Mouse (Mus musculus): Measurements from ENCODE around the gene Arhgef19. TPM values are rescaled to one million over a fixed set of nuclear protein-coding genes. Genes with fewer than 3 reads are reported as not detected.

Gene Arhgef19
- total and polyA plus RNA-seq, 3 experiments, result 0.78 TPM; not detected in 2

- H3K27ac ChIP-seq (ENCODE audit: control insufficient read depth, low read depth, low read length), result no peak overlapping the region
- H3K79me2 ChIP-seq (ENCODE audit: control insufficient read depth, insufficient read depth, low read length, poor library complexity), result no peaks in the 10 kb centered on the region
- DNase-seq (ENCODE audit: low read depth, low spot score), result no peak
Observed at GRCm38 (mm10) chr4:141280471-141280870, 41.2 kb downstream of the Arhgef19 start.

GRCm38 (mm10) chr4:141281153-141281552 is 41.9 kb downstream of the Arhgef19 start:
- Histone ChIP-seq H3K4me1 (ENCODE audit: control insufficient read depth in 1 of 2, insufficient read depth in 2 of 2, low read length in 2 of 2) (0 out of 4 replicates have a peak, but pooled peaks cover 0 to 2% of the 10 kb centered on the region in 2 experiments), H3K79me2 (ENCODE audit: control insufficient read depth, insufficient read depth, low read length, poor library complexity) (no peaks in the 10 kb centered on the region), H3K27me3 (ENCODE audit: control insufficient read depth in 1 of 2, insufficient read depth in 2 of 2, low read length in 2 of 2) (peaks cover 0 to 1% of the 10 kb centered on the region in 2 experiments; a peak in 2 of 4 replicates), H3K4me3 (ENCODE audit: control insufficient read depth in 1 of 2, insufficient read depth in 1 of 2, low read depth in 2 of 2, low read length in 2 of 2) (no peak overlapping the region), H3K9ac (ENCODE audit: control insufficient read depth, low read depth, low read length, poor library complexity, severe bottlenecking) (no peak overlapping the region), H3K9me3 (replicated peaks; ENCODE audit: insufficient read depth, low read length) (no peaks in the 10 kb centered on the region), H3K36me3 (ENCODE audit: control insufficient read depth in 1 of 2, insufficient read depth in 2 of 2, low read length in 2 of 2) (no peaks in the 10 kb centered on the region), H3K27ac (ENCODE audit: control insufficient read depth, low read depth, low read length) (no peak overlapping the region)
- no peak for DNase-seq (ENCODE audit: low read depth, low spot score)
- no peak for TF ChIP-seq TCF12 (IDR thresholded peaks at IDR 0.05; ENCODE audit: low read depth, low read length)
- no peak for TF ChIP-seq BHLHE40 (IDR thresholded peaks at IDR 0.05; ENCODE audit: borderline replicate concordance, low read depth, low read length)
- TF ChIP-seq KAT2A (conservative IDR thresholded peaks at IDR 0.05; ENCODE audit: low read depth, low read length), result no peak
- TF ChIP-seq ELF1 (IDR thresholded peaks at IDR 0.05; ENCODE audit: low read depth, low read length), result no peak
- TF ChIP-seq MAFK (IDR thresholded peaks at IDR 0.05; ENCODE audit: borderline replicate concordance, low read depth, low read length), result no peak

More at GRCm38 (mm10) chr4:141280471-141280870, 41.2 kb downstream of the Arhgef19 start:
- H3K27me3 ChIP-seq (ENCODE audit: control insufficient read depth in 1 of 2, insufficient read depth in 2 of 2, low read length in 2 of 2), result peaks cover 0 to 3% of the 10 kb centered on the region in 2 experiments; a peak in 2 of 4 replicates
- no peak overlapping the region for H3K9ac ChIP-seq (ENCODE audit: control insufficient read depth, low read depth, low read length, poor library complexity, severe bottlenecking)
- H3K9me3 ChIP-seq (replicated peaks; ENCODE audit: insufficient read depth, low read length), result no peaks in the 10 kb centered on the region
- no peaks in the 10 kb centered on the region for H3K36me3 ChIP-seq (ENCODE audit: control insufficient read depth in 1 of 2, insufficient read depth in 2 of 2, low read length in 2 of 2)
- no peak overlapping the region for H3K4me3 ChIP-seq (ENCODE audit: control insufficient read depth in 1 of 2, insufficient read depth in 1 of 2, low read depth in 2 of 2, low read length in 2 of 2)
- TF ChIP-seq CHD2 (IDR thresholded peaks at IDR 0.05; ENCODE audit: low read length) (no peak), ZKSCAN1 (IDR thresholded peaks at IDR 0.05; ENCODE audit: low read depth, low read length) (no peak), CTCF (IDR thresholded peaks at IDR 0.05 in 2 of 3, conservative IDR thresholded peaks at IDR 0.05 in 1 of 3; ENCODE audit: control insufficient read depth in 1 of 3, insufficient read depth in 1 of 3, low read depth in 2 of 3, low read length in 3 of 3, poor library complexity in 1 of 3, severe bottlenecking in 1 of 3) (no peak), GABPA (IDR thresholded peaks at IDR 0.05; ENCODE audit: low read depth, low read length) (no peak), KAT2A (conservative IDR thresholded peaks at IDR 0.05; ENCODE audit: low read depth, low read length) (no peak), TCF12 (IDR thresholded peaks at IDR 0.05; ENCODE audit: low read depth, low read length) (no peak), BHLHE40 (IDR thresholded peaks at IDR 0.05; ENCODE audit: borderline replicate concordance, low read depth, low read length) (no peak), RAD21 (IDR thresholded peaks at IDR 0.05; ENCODE audit: low read depth, low read length) (no peak), USF2 (IDR thresholded peaks at IDR 0.05; ENCODE audit: borderline replicate concordance in 1 of 2, insufficient read depth in 1 of 2, low read depth in 1 of 2, low read length in 2 of 2) (no peak), ETS1 (IDR thresholded peaks at IDR 0.05; ENCODE audit: low read depth, low read length) (no peak), TAL1 (IDR thresholded peaks at IDR 0.05; ENCODE audit: low read length) (no peak)
- 0 out of 4 replicates have a peak, but pooled peaks cover 0 to 2% of the 10 kb centered on the region in 2 experiments for H3K4me1 ChIP-seq (ENCODE audit: control insufficient read depth in 1 of 2, insufficient read depth in 2 of 2, low read length in 2 of 2)

GRCm38 (mm10) chr4:141281578-141281977 is 42.3 kb downstream of the Arhgef19 start:
- peaks cover 0 to 1% of the 10 kb centered on the region in 2 experiments; a peak in 2 of 4 replicates for H3K27me3 ChIP-seq (ENCODE audit: control insufficient read depth in 1 of 2, insufficient read depth in 2 of 2, low read length in 2 of 2)

More at GRCm38 (mm10) chr4:141281578-141281977, 42.3 kb downstream of the Arhgef19 start:
- H3K79me2 ChIP-seq (ENCODE audit: control insufficient read depth, insufficient read depth, low read length, poor library complexity), result no peaks in the 10 kb centered on the region
- no peak for DNase-seq (ENCODE audit: low read depth, low spot score)
- no peak overlapping the region for H3K4me3 ChIP-seq (ENCODE audit: control insufficient read depth in 1 of 2, insufficient read depth in 1 of 2, low read depth in 2 of 2, low read length in 2 of 2)
- no peak overlapping the region for H3K27ac ChIP-seq (ENCODE audit: control insufficient read depth, low read depth, low read length)
- no peaks in the 10 kb centered on the region for H3K36me3 ChIP-seq (ENCODE audit: control insufficient read depth in 1 of 2, insufficient read depth in 2 of 2, low read length in 2 of 2)
- H3K9me3 ChIP-seq (replicated peaks; ENCODE audit: insufficient read depth, low read length), result no peaks in the 10 kb centered on the region
- TF ChIP-seq POLR2A (IDR thresholded peaks at IDR 0.05; ENCODE audit: control insufficient read depth in 1 of 2, insufficient read depth in 1 of 2, low read depth in 1 of 2, low read length in 2 of 2, poor library complexity in 1 of 2) (no peak), ELF1 (IDR thresholded peaks at IDR 0.05; ENCODE audit: low read depth, low read length) (no peak), MXI1 (IDR thresholded peaks at IDR 0.05; ENCODE audit: low read depth, low read length) (no peak), CHD2 (IDR thresholded peaks at IDR 0.05; ENCODE audit: low read length) (no peak), RAD21 (IDR thresholded peaks at IDR 0.05; ENCODE audit: low read depth, low read length) (no peak), USF1 (IDR thresholded peaks at IDR 0.05; ENCODE audit: low read depth, low read length) (no peak), E2F4 (IDR thresholded peaks at IDR 0.05; ENCODE audit: borderline replicate concordance, low read depth, low read length) (no peak), NELFE (IDR thresholded peaks at IDR 0.05; ENCODE audit: low read depth, low read length) (no peak), TBP (IDR thresholded peaks at IDR 0.05; ENCODE audit: low read depth, low read length) (no peak), GABPA (IDR thresholded peaks at IDR 0.05; ENCODE audit: low read depth, low read length) (no peak), GATA1 (IDR thresholded peaks at IDR 0.05; ENCODE audit: low read depth, low read length) (no peak)
- 0 out of 4 replicates have a peak, but pooled peaks cover 0 to 2% of the 10 kb centered on the region in 2 experiments for H3K4me1 ChIP-seq (ENCODE audit: control insufficient read depth in 1 of 2, insufficient read depth in 2 of 2, low read length in 2 of 2)
- no peak overlapping the region for H3K9ac ChIP-seq (ENCODE audit: control insufficient read depth, low read depth, low read length, poor library complexity, severe bottlenecking)
